Mouse (Mus musculus) midbrain, embryonic 11.5 days (tissue): ENCODE results near the gene Pea15a. TPM values are rescaled to one million over a fixed set of nuclear protein-coding genes. Genes with fewer than 3 reads are reported as not detected.

Experiments
- ATAC-seq: fragments of 200-750 bp; cut with Nextera tagmentation; 2 replicates; pipeline ENCODE4 v1.8.0; 2017; ENCODE audit warnings: moderate TSS enrichment, moderate library complexity; ENCODE audit not compliant: low FRiP score
- DNase-seq: peaks from one replicate; pipeline ENCODE4 v3.0.0; 2015; ENCODE audit warnings: low spot score; ENCODE audit errors: missing footprints
- H3K27ac ChIP-seq: fragments of 300-500 bp; sonication (generic); 2 replicates; pipeline ENCODE4 v1.5.1; 2014; ENCODE audit warnings: low read depth, low read length
- H3K27me3 ChIP-seq: fragments of 300-500 bp; sonication (generic); 2 replicates; pipeline ENCODE4 v1.6.1; 2014; ENCODE audit warnings: mild to moderate bottlenecking, low read length, moderate library complexity, mixed read lengths; ENCODE audit not compliant: control insufficient read depth, insufficient read depth
- H3K36me3 ChIP-seq: fragments of 300-500 bp; sonication (generic); 2 replicates; pipeline ENCODE4 v1.6.1; 2014; ENCODE audit warnings: mild to moderate bottlenecking, low read length, moderate library complexity, mixed read lengths; ENCODE audit not compliant: control insufficient read depth, insufficient read depth
- H3K4me1 ChIP-seq: fragments of 300-500 bp; sonication (generic); 2 replicates; pipeline ENCODE4 v1.6.1; 2014; ENCODE audit warnings: low read length; ENCODE audit not compliant: control insufficient read depth, insufficient read depth
- H3K4me2 ChIP-seq: fragments of 300-500 bp; sonication (generic); 2 replicates; pipeline ENCODE4 v1.6.1; 2014; ENCODE audit warnings: mild to moderate bottlenecking, moderate library complexity
- H3K4me3 ChIP-seq: fragments of 300-500 bp; sonication (generic); 2 replicates; pipeline ENCODE4 v1.5.1; 2014; ENCODE audit warnings: low read depth, low read length
- H3K9ac ChIP-seq: fragments of 300-500 bp; sonication (generic); 2 replicates; pipeline ENCODE4 v1.6.1; 2014; ENCODE audit warnings: low read length
- H3K9me3 ChIP-seq: fragments of 300-500 bp; sonication (generic); 2 replicates; pipeline ENCODE4 v1.6.1; 2016; ENCODE audit warnings: low read length; ENCODE audit not compliant: control insufficient read depth
- whole genome bisulfite sequencing: fragments of 180-500 bp; shearing (Covaris S2); extraction: QIAGEN DNeasy Blood & Tissue Kit; methylation state at CpG from one replicate; pipeline ENCODE4 v1.1.7; 2014; 5-methylcytosine and 5-hydroxymethylcytosine counted together
- polyA plus RNA-seq: library from polyadenylated mRNA; unstranded; fragments of >200 nt; fragmentation: Nextera tagmentation; extraction: Ambion mirVana; gene quantifications from 2 replicates; pipeline ENCODE4 v1.2.1, GENCODE M21; 2014

The Pea15a gene
- polyA plus RNA-seq, 1 experiment from 2014 or later: 337 TPM

DNA sequence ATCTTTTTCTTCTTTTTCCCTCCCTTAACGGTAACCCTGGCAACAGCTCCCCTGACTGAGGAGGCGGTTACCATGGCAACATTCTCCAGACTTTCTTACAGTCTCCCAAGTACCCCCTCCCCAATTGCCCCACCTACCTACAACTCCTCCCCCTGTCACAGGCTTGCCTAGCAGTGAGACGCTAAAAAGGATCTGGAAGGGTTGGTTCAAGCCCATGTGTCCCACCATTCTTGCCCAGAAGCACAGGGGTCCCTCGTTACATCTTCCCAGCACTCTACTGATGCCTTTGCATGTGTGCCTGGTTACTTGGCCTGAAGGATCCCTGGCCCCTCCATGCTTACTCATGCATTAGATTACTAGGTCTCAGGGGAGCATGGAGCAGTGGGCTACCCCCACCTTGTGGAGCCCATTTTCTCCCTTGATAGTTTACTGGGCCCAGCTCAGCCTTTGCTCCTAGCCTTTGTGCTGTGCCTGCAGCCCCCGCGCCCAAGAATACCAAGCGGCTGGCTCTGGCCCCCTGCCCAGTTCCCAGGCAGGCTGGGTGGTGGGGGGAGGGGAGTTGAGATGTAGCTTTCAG, 5.6 kb downstream of the Pea15a start:
- H3K4me1 ChIP-seq: peaks cover 59% of the 10 kb centered on the region
- H3K36me3 ChIP-seq: peaks cover 29% of the 10 kb centered on the region
- DNase-seq: peak; percentile 96
- H3K9ac ChIP-seq: peak overlapping the region; percentile 45
- 8% methylated on average over 7 of the region's 7 CpGs for WGBS
- no peaks in the 10 kb centered on the region for H3K27me3 ChIP-seq
- peak overlapping the region; percentile 97 for H3K27ac ChIP-seq
- H3K4me3 ChIP-seq: peak overlapping the region; percentile 11
- no peaks in the 10 kb centered on the region for H3K9me3 ChIP-seq
- ATAC-seq: peak; percentile 47
- H3K4me2 ChIP-seq: peak overlapping the region; percentile 95

DNA sequence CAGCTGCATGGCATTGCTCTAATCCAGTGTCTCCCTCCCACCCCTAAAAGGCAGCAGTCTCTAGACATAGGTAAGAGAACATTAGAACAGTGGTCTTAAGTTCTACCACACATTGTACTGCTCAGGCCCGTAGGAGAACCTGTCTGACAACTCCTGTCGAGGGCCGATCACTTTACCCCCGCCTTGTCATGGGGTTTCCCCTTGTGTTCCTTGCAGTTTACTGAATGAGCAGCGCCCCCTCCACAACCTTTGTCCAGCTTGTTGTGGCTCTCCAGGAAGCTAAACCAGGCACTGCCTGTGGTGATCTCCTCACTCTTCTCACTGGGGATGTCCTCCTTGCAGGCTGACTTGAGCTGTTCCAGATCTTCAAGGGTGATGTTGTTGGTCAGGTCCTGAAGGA, 6.4 kb downstream of the Pea15a start:
- Histone ChIP-seq H3K9me3 (no peaks in the 10 kb centered on the region), H3K27me3 (no peaks in the 10 kb centered on the region), H3K4me1 (peaks cover 52% of the 10 kb centered on the region), H3K27ac (peak overlapping the region; percentile 97), H3K36me3 (peaks cover 34% of the 10 kb centered on the region), H3K4me2 (0 out of 2 replicates have a peak overlapping the region, but pooled peaks have one; percentile 95), H3K4me3 (no peak overlapping the region), H3K9ac (0 out of 2 replicates have a peak overlapping the region, but pooled peaks have one; percentile 5)
- DNase-seq (no peak), ATAC-seq (no peak)
- 68% methylated on average over 5 of the region's 5 CpGs for WGBS

DNA sequence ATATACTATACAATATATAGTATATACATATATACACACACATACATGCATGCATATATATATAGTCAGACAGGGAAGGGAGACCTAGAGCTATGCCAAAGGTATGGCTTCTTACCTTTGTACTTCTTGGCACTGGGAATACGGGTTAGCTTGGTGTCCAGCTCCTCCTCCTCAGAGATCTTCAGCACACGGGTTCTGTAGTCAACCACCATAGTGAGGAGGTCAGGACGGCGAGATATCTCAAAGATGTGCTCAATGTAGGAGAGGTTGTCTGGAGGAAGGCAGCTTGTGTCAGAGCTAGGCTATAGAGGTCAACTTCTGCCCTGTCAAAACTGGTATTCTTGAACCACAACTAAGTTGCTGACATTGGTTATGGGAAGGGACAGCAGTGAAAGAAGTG, 7.6 kb downstream of the Pea15a start:
- WGBS: 93% methylated on average over 4 of the region's 4 CpGs
- H3K36me3 ChIP-seq: peaks cover 40% of the 10 kb centered on the region

DNA sequence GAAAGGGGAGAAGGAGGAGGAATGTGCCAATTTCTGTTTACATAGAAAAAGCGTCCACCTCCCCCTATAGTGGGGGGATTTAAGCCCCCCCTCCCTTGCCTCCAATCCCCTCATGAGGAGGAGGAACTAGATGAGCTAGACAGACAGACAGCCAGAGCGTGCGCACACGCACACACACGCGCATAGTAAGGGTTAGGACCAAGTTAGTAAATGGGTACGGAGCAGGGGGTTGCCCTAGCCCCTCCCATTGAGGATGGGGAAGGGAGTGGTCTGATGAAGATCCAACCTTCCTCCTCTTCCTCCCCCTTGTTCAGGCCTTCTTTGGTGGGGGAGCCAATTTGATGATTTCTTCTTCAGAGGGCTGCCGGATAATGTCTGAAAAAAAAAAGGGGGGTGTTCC, 8.3 kb downstream of the Pea15a start:
- Histone ChIP-seq H3K36me3 (peaks cover 40% of the 10 kb centered on the region), H3K4me1 (peaks cover 35% of the 10 kb centered on the region), H3K27me3 (no peaks in the 10 kb centered on the region), H3K4me2 (no peak overlapping the region), H3K27ac (no peak overlapping the region), H3K9ac (no peak overlapping the region), H3K9me3 (no peaks in the 10 kb centered on the region), H3K4me3 (no peak overlapping the region)
- 92% methylated on average over 8 of the region's 8 CpGs for WGBS
- no peak for ATAC-seq
- no peak for DNase-seq

More for the DNA sequence above, 7.6 kb downstream of the Pea15a start:
- H3K4me1 ChIP-seq: peaks cover 41% of the 10 kb centered on the region
- H3K4me2 ChIP-seq: no peak overlapping the region
- H3K9me3 ChIP-seq: no peaks in the 10 kb centered on the region
- ATAC-seq (no peak), DNase-seq (no peak)
- no peak overlapping the region for H3K4me3 ChIP-seq
- H3K27ac ChIP-seq: no peak overlapping the region
- H3K9ac ChIP-seq: no peak overlapping the region
- H3K27me3 ChIP-seq: no peaks in the 10 kb centered on the region

DNA sequence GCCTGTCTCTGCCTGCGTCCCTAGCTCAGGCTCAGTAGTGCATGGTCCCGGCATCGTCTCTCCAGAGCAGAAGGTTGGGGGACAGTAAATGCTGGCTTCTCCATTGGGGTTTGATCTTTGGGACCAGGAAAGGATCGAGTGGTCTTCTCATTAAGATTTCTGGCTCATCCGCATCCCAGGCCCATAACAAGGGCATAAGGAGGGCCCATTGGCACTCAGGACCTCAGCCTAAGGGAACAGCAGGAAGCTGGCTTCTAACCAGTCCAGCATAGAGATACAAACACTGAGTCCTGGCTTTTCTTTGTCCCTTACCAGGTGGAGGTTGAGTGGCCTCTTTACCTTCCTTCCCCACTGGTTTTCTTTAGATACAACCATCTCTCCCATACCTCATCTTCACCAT, 8.8 kb downstream of the Pea15a start:
- no peak overlapping the region for H3K4me3 ChIP-seq
- H3K4me2 ChIP-seq: no peak overlapping the region
- no peaks in the 10 kb centered on the region for H3K9me3 ChIP-seq
- peaks cover 30% of the 10 kb centered on the region for H3K4me1 ChIP-seq
- 86% methylated on average over 5 of the region's 5 CpGs for WGBS
- H3K27ac ChIP-seq: no peak overlapping the region
- no peaks in the 10 kb centered on the region for H3K27me3 ChIP-seq
- ATAC-seq: no peak
- no peak for DNase-seq
- H3K9ac ChIP-seq: no peak overlapping the region
- peaks cover 40% of the 10 kb centered on the region for H3K36me3 ChIP-seq

DNA sequence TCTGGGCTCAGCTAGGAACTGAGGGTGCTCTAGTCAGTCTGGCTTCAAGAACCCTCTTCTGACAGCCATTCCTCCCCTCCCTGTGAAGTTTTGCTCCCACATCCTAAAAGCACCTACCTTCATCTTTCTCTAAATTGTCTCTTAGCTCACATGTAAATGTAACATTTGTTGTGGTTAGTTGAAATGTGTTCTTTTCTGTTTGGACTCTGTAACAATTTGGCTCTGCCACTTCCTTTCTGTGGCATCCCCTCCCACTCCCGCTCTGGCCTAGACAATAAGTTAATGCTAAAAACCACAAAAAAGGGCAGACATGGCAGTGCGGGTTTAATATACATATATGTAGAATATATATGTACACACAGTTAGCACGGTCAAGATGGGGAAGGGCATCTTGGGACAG, 9.5 kb downstream of the Pea15a start:
- Histone ChIP-seq H3K4me2 (no peak overlapping the region), H3K4me1 (peaks cover 23% of the 10 kb centered on the region), H3K9ac (no peak overlapping the region), H3K36me3 (peaks cover 43% of the 10 kb centered on the region), H3K27ac (no peak overlapping the region), H3K27me3 (no peaks in the 10 kb centered on the region), H3K9me3 (no peaks in the 10 kb centered on the region), H3K4me3 (no peak overlapping the region)
- 95% methylated on average over 3 of the region's 3 CpGs for WGBS
- DNase-seq (no peak), ATAC-seq (no peak)

DNA sequence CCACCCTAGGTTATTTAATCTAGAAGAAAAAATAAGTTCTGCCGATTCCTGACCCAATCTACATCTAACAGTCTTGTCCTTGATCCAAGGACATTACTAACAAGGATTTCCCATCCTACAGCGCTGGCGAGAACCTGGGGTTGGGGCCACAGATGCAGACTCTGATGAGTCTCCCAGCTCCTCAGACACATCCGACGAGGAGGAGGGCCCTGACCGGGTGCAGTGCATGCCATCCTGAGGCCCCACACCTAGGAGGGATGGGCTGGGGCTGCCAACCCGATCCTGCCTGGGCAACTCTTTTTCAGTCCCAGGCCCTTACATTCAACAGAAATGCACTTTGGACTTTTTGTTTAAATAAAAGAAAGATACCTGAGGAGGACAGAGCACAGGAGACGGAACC, 12.2 kb downstream of the Pea15a start:
- H3K36me3 ChIP-seq: peaks cover 38% of the 10 kb centered on the region
- H3K4me1 ChIP-seq: peaks cover 2% of the 10 kb centered on the region; the same call in 1 of the 2 replicates
- ATAC-seq (no peak), DNase-seq (no peak)
- no peaks in the 10 kb centered on the region for H3K27me3 ChIP-seq
- H3K4me3 ChIP-seq: no peak overlapping the region
- 91% methylated on average over 8 of the region's 8 CpGs for WGBS
- no peaks in the 10 kb centered on the region for H3K9me3 ChIP-seq
- no peak overlapping the region for H3K9ac ChIP-seq
- H3K4me2 ChIP-seq: no peak overlapping the region
- H3K27ac ChIP-seq: no peak overlapping the region

DNA sequence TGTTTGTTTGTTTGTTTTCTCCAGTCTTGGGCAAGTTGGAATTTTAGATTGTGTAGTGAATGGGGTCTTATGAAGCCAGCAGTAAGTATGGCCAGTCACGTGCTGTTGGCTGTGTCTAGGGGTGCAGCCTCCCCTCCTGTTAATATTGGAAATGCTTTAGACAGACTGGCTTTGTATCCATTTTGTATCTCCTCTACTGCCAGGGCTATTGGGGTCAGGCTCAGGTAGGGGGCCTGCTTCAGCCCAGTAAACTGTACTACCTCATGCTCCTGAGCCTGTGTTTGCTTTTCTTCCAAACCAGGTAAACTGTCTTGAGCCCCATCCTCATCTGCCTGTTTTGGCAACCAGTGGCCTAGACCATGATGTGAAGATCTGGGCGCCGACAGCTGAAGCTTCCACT, 14.4 kb downstream of the Pea15a start:
- DNase-seq (no peak), ATAC-seq (no peak)
- Histone ChIP-seq H3K9ac (no peak overlapping the region), H3K27me3 (no peaks in the 10 kb centered on the region), H3K4me1 (no peaks in the 10 kb centered on the region), H3K4me2 (no peak overlapping the region), H3K4me3 (no peak overlapping the region), H3K27ac (no peak overlapping the region), H3K9me3 (no peaks in the 10 kb centered on the region), H3K36me3 (peaks cover 32% of the 10 kb centered on the region)
- WGBS: 90% methylated on average over 3 of the region's 3 CpGs

DNA sequence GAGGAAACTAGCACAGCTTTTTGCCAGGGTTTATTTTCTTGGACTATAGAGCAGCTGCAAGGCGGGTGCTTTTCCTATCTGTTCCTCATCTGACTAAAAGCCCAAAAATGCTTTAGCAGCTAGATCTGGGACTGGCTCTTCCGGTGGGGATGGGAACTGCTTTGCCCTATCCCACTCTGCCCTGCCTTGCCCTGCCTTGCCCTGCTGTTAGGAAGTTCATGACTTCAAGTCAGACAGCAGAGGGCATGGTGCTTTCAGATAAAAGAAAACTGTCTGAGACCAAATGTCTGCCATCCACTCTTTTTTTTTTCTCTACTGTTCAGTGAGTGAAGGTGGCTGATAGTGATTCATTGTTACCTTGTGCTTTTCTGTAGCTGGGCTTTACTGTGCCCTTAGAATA, 15.0 kb downstream of the Pea15a start:
- Histone ChIP-seq H3K4me3 (no peak overlapping the region), H3K4me2 (no peak overlapping the region), H3K27me3 (no peaks in the 10 kb centered on the region), H3K9ac (no peak overlapping the region), H3K27ac (no peak overlapping the region), H3K4me1 (no peaks in the 10 kb centered on the region), H3K36me3 (peaks cover 32% of the 10 kb centered on the region), H3K9me3 (no peaks in the 10 kb centered on the region)
- 81% methylated on average over 2 of the region's 2 CpGs for WGBS
- DNase-seq: no peak
- no peak for ATAC-seq
